Mouse (Mus musculus): Measurements from ENCODE around the gene Ptch1. TPM values are rescaled to one million over a fixed set of nuclear protein-coding genes. Genes with fewer than 3 reads are reported as not detected.

Ptch1 gene
- polyA plus RNA-seq, 1 experiment from 2014 or later = 28.5 TPM

DNA sequence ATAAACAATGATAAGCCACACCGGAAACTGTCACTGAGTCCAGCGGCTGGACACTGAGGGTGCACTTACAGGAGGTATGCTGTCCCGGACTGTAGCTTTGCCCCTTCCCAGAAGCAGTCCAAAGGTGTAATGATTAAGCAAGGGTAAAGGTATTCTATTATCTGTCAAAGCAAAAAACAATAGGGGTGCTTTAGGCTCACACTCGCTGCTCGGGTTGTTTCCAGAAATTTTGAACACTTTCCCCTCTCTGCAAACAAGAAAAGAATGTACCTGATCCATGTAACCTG, 28.5 kb downstream of the Ptch1 start:
- Histone ChIP-seq H3K9me3 (replicated peaks; ENCODE audit: control insufficient read depth, low read length) (no peaks in the 10 kb centered on the region), H3K36me3 (ENCODE audit: control insufficient read depth, insufficient read depth, low read length) (peaks cover 16% of the 10 kb centered on the region; the same call in 1 of the 2 replicates), H3K4me1 (ENCODE audit: control insufficient read depth, insufficient read depth, low read length) (peaks cover 30% of the 10 kb centered on the region), H3K9ac (ENCODE audit: low read length) (no peak overlapping the region), H3K27ac (ENCODE audit: low read length) (no peak overlapping the region), H3K4me2 (ENCODE audit: low read depth, low read length) (no peak overlapping the region), H3K27me3 (ENCODE audit: control insufficient read depth, insufficient read depth, low read length) (no peaks in the 10 kb centered on the region), H3K4me3 (replicated peaks; ENCODE audit: low read length) (no peak overlapping the region)
- no peak for ATAC-seq (ENCODE audit: insufficient read depth, low FRiP score)
- WGBS = 31% methylated on average over 5 of the region's 5 CpGs

- H3K27ac ChIP-seq (ENCODE audit: low read length) = no peak overlapping the region
- peaks cover 18% of the 10 kb centered on the region; the same call in 1 of the 2 replicates for H3K36me3 ChIP-seq (ENCODE audit: control insufficient read depth, insufficient read depth, low read length)
- no peaks in the 10 kb centered on the region for H3K27me3 ChIP-seq (ENCODE audit: control insufficient read depth, insufficient read depth, low read length)
- H3K9me3 ChIP-seq (replicated peaks; ENCODE audit: control insufficient read depth, low read length) = no peaks in the 10 kb centered on the region
- no peak for ATAC-seq (ENCODE audit: insufficient read depth, low FRiP score)
- no peak overlapping the region for H3K9ac ChIP-seq (ENCODE audit: low read length)
- no peak overlapping the region for H3K4me2 ChIP-seq (ENCODE audit: low read depth, low read length)
- H3K4me1 ChIP-seq (ENCODE audit: control insufficient read depth, insufficient read depth, low read length) = peaks cover 24% of the 10 kb centered on the region
- 69% methylated on average over 13 of the region's 13 CpGs for WGBS
- H3K4me3 ChIP-seq (replicated peaks; ENCODE audit: low read length) = no peak overlapping the region
Observed at GRCm38 (mm10) chr13:63544119-63544966, 29.1 kb downstream of the Ptch1 start.

GRCm38 (mm10) chr13:63543459-63543858, 29.9 kb downstream of the Ptch1 start:
- Histone ChIP-seq H3K4me2 (ENCODE audit: low read depth, low read length) (no peak overlapping the region), H3K36me3 (ENCODE audit: control insufficient read depth, insufficient read depth, low read length) (peaks cover 25% of the 10 kb centered on the region; the same call in 1 of the 2 replicates)
- ATAC-seq (ENCODE audit: insufficient read depth, low FRiP score) = no peak

DNA sequence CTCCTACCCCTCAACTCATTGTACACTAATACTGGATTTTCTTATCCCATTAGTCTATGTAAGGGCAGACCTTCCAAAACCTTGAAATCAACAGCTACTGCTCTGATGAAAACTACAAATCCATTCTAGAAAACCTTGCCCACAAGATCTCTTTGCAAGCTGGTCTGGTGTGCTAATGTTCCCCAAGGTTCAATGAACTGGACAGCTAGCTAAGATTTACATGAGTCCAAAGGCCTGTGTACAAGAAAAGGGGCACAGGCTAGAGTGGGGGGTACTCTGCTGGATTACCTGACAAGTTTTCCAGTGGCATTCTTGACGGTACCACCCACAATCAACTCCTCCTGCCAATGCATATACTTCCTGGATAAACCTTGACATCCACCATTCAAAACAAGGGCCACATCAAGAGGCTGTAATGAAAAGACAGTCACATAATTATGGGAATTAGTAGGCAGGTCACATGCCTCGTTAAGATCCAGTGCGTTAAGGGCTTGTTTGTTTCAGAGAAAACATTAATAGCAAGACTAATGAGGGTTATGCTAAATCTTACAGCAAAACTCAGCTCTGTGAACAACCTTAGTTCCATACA, 30.5 kb downstream of the Ptch1 start:
- Histone ChIP-seq H3K27ac (ENCODE audit: low read length) (no peak overlapping the region), H3K4me1 (ENCODE audit: control insufficient read depth, insufficient read depth, low read length) (peaks cover 17% of the 10 kb centered on the region; the same call in 1 of the 2 replicates), H3K9ac (ENCODE audit: low read length) (no peak overlapping the region), H3K27me3 (ENCODE audit: control insufficient read depth, insufficient read depth, low read length) (no peaks in the 10 kb centered on the region), H3K4me3 (replicated peaks; ENCODE audit: low read length) (no peak overlapping the region), H3K4me2 (ENCODE audit: low read depth, low read length) (no peak overlapping the region), H3K9me3 (replicated peaks; ENCODE audit: control insufficient read depth, low read length) (no peaks in the 10 kb centered on the region), H3K36me3 (ENCODE audit: control insufficient read depth, insufficient read depth, low read length) (peaks cover 31% of the 10 kb centered on the region; the same call in 1 of the 2 replicates)
- no peak for ATAC-seq (ENCODE audit: insufficient read depth, low FRiP score)
- WGBS = 76% methylated on average over 3 of the region's 3 CpGs

More at GRCm38 (mm10) chr13:63543459-63543858, 29.9 kb downstream of the Ptch1 start:
- Histone ChIP-seq H3K27me3 (ENCODE audit: control insufficient read depth, insufficient read depth, low read length) (no peaks in the 10 kb centered on the region), H3K9ac (ENCODE audit: low read length) (no peak overlapping the region), H3K4me1 (ENCODE audit: control insufficient read depth, insufficient read depth, low read length) (peaks cover 18% of the 10 kb centered on the region; the same call in 1 of the 2 replicates), H3K4me3 (replicated peaks; ENCODE audit: low read length) (no peak overlapping the region), H3K9me3 (replicated peaks; ENCODE audit: control insufficient read depth, low read length) (no peaks in the 10 kb centered on the region), H3K27ac (ENCODE audit: low read length) (no peak overlapping the region)
- 50% methylated on average over 6 of the region's 6 CpGs for WGBS

DNA sequence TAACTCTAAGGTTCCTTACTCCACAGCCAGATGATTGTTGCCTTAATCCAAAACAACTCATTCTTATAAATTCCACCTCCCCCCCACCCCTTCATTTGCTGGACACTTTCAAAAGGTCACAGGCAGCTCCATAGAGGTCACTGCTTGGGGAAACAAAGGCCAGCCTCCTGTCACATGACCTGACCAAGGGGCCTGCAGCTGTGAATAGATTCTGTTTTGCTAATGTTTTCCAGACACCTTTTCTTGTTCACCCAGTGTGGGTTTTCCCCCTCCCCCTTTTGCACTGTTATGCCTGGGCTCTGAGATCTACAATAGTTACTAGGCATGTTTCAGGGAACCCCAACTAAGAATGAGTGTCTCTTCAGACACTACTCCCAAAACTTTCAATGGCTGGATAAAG, 31.9 kb downstream of the Ptch1 start:
- Histone ChIP-seq H3K4me1 (ENCODE audit: control insufficient read depth, insufficient read depth, low read length) (peaks cover 15% of the 10 kb centered on the region; the same call in 1 of the 2 replicates), H3K9ac (ENCODE audit: low read length) (no peak overlapping the region), H3K27ac (ENCODE audit: low read length) (no peak overlapping the region), H3K4me3 (replicated peaks; ENCODE audit: low read length) (no peak overlapping the region), H3K9me3 (replicated peaks; ENCODE audit: control insufficient read depth, low read length) (no peaks in the 10 kb centered on the region), H3K36me3 (ENCODE audit: control insufficient read depth, insufficient read depth, low read length) (peaks cover 42% of the 10 kb centered on the region; the same call in 1 of the 2 replicates), H3K4me2 (ENCODE audit: low read depth, low read length) (no peak overlapping the region), H3K27me3 (ENCODE audit: control insufficient read depth, insufficient read depth, low read length) (no peaks in the 10 kb centered on the region)
- no peak for ATAC-seq (ENCODE audit: insufficient read depth, low FRiP score)

- no peak for ATAC-seq (ENCODE audit: insufficient read depth, low FRiP score)
- H3K4me2 ChIP-seq (ENCODE audit: low read depth, low read length) = no peak overlapping the region
- peaks cover 44% of the 10 kb centered on the region; the same call in 1 of the 2 replicates for H3K36me3 ChIP-seq (ENCODE audit: control insufficient read depth, insufficient read depth, low read length)
- H3K27me3 ChIP-seq (ENCODE audit: control insufficient read depth, insufficient read depth, low read length) = no peaks in the 10 kb centered on the region
- H3K4me1 ChIP-seq (ENCODE audit: control insufficient read depth, insufficient read depth, low read length) = 0 out of 2 replicates have a peak, but pooled peaks cover 10% of the 10 kb centered on the region
- no peak overlapping the region for H3K9ac ChIP-seq (ENCODE audit: low read length)
- no peak overlapping the region for H3K27ac ChIP-seq (ENCODE audit: low read length)
- 82% methylated on average over 12 of the region's 12 CpGs for WGBS
- H3K4me3 ChIP-seq (replicated peaks; ENCODE audit: low read length) = no peak overlapping the region
- no peaks in the 10 kb centered on the region for H3K9me3 ChIP-seq (replicated peaks; ENCODE audit: control insufficient read depth, low read length)
Observed at GRCm38 (mm10) chr13:63540584-63540983, 32.8 kb downstream of the Ptch1 start.

GRCm38 (mm10) chr13:63534981-63535380, 38.4 kb downstream of the Ptch1 start:
- Histone ChIP-seq H3K9ac (ENCODE audit: low read length) (no peak overlapping the region), H3K4me2 (ENCODE audit: low read depth, low read length) (no peak overlapping the region), H3K9me3 (replicated peaks; ENCODE audit: control insufficient read depth, low read length) (no peaks in the 10 kb centered on the region), H3K36me3 (ENCODE audit: control insufficient read depth, insufficient read depth, low read length) (peaks cover 54% of the 10 kb centered on the region), H3K27me3 (ENCODE audit: control insufficient read depth, insufficient read depth, low read length) (no peaks in the 10 kb centered on the region), H3K4me1 (ENCODE audit: control insufficient read depth, insufficient read depth, low read length) (peaks cover 8% of the 10 kb centered on the region; the same call in 1 of the 2 replicates), H3K27ac (ENCODE audit: low read length) (no peak overlapping the region), H3K4me3 (replicated peaks; ENCODE audit: low read length) (no peak overlapping the region)
- ATAC-seq (ENCODE audit: insufficient read depth, low FRiP score) = no peak
- WGBS = 47% methylated on average over 4 of the region's 4 CpGs

GRCm38 (mm10) chr13:63530857-63531256, 42.5 kb downstream of the Ptch1 start:
- H3K9me3 ChIP-seq (replicated peaks; ENCODE audit: control insufficient read depth, low read length) = no peaks in the 10 kb centered on the region
- 75% methylated on average over 9 of the region's 9 CpGs for WGBS
- ATAC-seq (ENCODE audit: insufficient read depth, low FRiP score) = no peak
- H3K9ac ChIP-seq (ENCODE audit: low read length) = no peak overlapping the region
- H3K4me3 ChIP-seq (replicated peaks; ENCODE audit: low read length) = no peak overlapping the region
- H3K4me2 ChIP-seq (ENCODE audit: low read depth, low read length) = no peak overlapping the region
- H3K27me3 ChIP-seq (ENCODE audit: control insufficient read depth, insufficient read depth, low read length) = no peaks in the 10 kb centered on the region
- H3K36me3 ChIP-seq (ENCODE audit: control insufficient read depth, insufficient read depth, low read length) = peaks cover 36% of the 10 kb centered on the region
- peaks cover 46% of the 10 kb centered on the region for H3K4me1 ChIP-seq (ENCODE audit: control insufficient read depth, insufficient read depth, low read length)
- H3K27ac ChIP-seq (ENCODE audit: low read length) = no peak overlapping the region

DNA sequence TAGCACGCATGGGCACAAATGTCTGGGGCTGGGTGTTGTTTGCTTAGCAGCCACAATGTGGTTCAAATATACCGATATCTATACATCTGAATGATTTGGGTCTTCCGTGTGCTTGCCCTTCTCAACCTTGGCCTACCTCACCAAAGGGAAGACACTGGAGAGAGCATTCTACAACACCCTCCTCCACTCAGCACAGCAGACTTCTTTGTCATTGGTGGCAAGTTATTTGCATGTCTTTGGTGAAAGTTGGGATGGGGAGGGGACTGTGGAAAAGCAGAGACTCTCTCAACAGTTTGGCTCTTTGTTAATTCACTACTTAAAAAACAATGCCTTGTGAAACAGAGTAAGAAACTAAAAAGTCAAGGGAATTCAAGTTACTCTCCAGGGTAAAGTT, 43.0 kb downstream of the Ptch1 start:
- Histone ChIP-seq H3K36me3 (ENCODE audit: control insufficient read depth, insufficient read depth, low read length) (peaks cover 36% of the 10 kb centered on the region), H3K4me3 (replicated peaks; ENCODE audit: low read length) (no peak overlapping the region), H3K27me3 (ENCODE audit: control insufficient read depth, insufficient read depth, low read length) (no peaks in the 10 kb centered on the region), H3K4me1 (ENCODE audit: control insufficient read depth, insufficient read depth, low read length) (peaks cover 49% of the 10 kb centered on the region), H3K4me2 (ENCODE audit: low read depth, low read length) (no peak overlapping the region), H3K9me3 (replicated peaks; ENCODE audit: control insufficient read depth, low read length) (no peaks in the 10 kb centered on the region), H3K9ac (ENCODE audit: low read length) (no peak overlapping the region), H3K27ac (ENCODE audit: low read length) (peak overlapping the region; percentile 56)
- no peak for ATAC-seq (ENCODE audit: insufficient read depth, low FRiP score)
- 56% methylated on average over 3 of the region's 3 CpGs for WGBS
